Mouse (Mus musculus) MEL (cell line): ENCODE data around the gene Cys1.

Experiments
- CTCF ChIP-seq, 3 experiments: IDR thresholded peaks in 2 of 3; conservative IDR thresholded peaks in 1 of 3; 2 replicates each; pipeline ENCODE4 v1.5.1; 2011 to 2012; ENCODE audit warnings: low read length in 3 of 3, low read depth in 2 of 3, mild to moderate bottlenecking in 2 of 3, improper control_type of control experiment in 1 of 3, inconsistent platforms in 1 of 3, mixed read lengths in 1 of 3, moderate library complexity in 1 of 3; ENCODE audit not compliant: control insufficient read depth in 1 of 3, insufficient read depth in 1 of 3, poor library complexity in 1 of 3, severe bottlenecking in 1 of 3
- ELF1 ChIP-seq: IDR thresholded peaks from 2 replicates; pipeline ENCODE4 v1.6.1; 2014; ENCODE audit warnings: low read depth, mild to moderate bottlenecking, inconsistent platforms, low read length, improper control_type of control experiment, moderate library complexity
- EP300 ChIP-seq, 2 experiments: IDR thresholded peaks; 2 replicates each; pipeline ENCODE4 v1.6.1; 2011; ENCODE audit warnings: improper control_type of control experiment in 2 of 2, low read length in 2 of 2, low read depth in 1 of 2, mild to moderate bottlenecking in 1 of 2
- KAT2A ChIP-seq: conservative IDR thresholded peaks from 2 replicates; pipeline ENCODE4 v1.6.1; 2012; ENCODE audit warnings: low read depth, low read length, improper control_type of control experiment, inconsistent platforms
- MAZ ChIP-seq: IDR thresholded peaks from 2 replicates; pipeline ENCODE4 v1.6.1; 2012; ENCODE audit warnings: low read depth, mild to moderate bottlenecking, inconsistent platforms, low read length, improper control_type of control experiment
- MYB ChIP-seq: IDR thresholded peaks from 2 replicates; pipeline ENCODE4 v1.6.1; 2011; ENCODE audit warnings: mild to moderate bottlenecking, low read depth, low read length, improper control_type of control experiment
- POLR2A ChIP-seq, 2 experiments: IDR thresholded peaks; 2 replicates each; pipeline ENCODE4 v1.6.1; 2011 to 2012; ENCODE audit warnings: low read length in 2 of 2, mild to moderate bottlenecking in 2 of 2, control low read depth in 1 of 2, improper control_type of control experiment in 1 of 2, low read depth in 1 of 2, moderate library complexity in 1 of 2; ENCODE audit not compliant: control insufficient read depth in 1 of 2, insufficient read depth in 1 of 2, poor library complexity in 1 of 2
- POLR2AphosphoS2 ChIP-seq: IDR thresholded peaks from 2 replicates; pipeline ENCODE4 v1.6.1; 2011; ENCODE audit warnings: low read length, improper control_type of control experiment
- USF1 ChIP-seq: IDR thresholded peaks from 2 replicates; pipeline ENCODE4 v1.6.1; 2014; ENCODE audit warnings: low read depth, mild to moderate bottlenecking, inconsistent platforms, low read length, improper control_type of control experiment, moderate library complexity
- ZC3H11A ChIP-seq: IDR thresholded peaks from 2 replicates; pipeline ENCODE4 v1.6.1; 2012; ENCODE audit warnings: low read depth, mild to moderate bottlenecking, inconsistent platforms, low read length, improper control_type of control experiment
- ZNF384 ChIP-seq: IDR thresholded peaks from 2 replicates; pipeline ENCODE4 v1.6.1; 2012; ENCODE audit warnings: low read depth, mild to moderate bottlenecking, inconsistent platforms, low read length, improper control_type of control experiment

DNA sequence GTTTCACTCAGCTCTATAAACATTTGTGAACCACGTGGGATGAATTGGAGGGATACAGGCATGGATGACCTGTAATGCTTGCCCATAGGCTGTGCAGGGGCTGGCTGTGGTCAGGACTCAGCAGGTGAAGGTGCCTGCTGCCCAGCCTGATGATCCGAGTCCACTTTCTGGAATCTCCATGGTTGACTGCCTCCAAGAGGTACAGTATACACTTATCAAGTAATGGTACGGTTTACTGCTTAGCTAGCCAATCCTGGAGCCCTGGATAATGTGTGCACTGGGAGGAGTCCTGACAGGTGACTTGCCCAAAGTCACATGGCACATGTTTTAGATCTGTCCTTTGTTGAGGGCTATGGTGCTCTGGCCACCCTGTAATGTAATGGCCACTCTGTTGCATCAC, 8.7 kb upstream of the Cys1 start:
- TF ChIP-seq EP300 (IDR thresholded peaks at IDR 0.05; ENCODE audit: low read depth in 1 of 2, low read length in 2 of 2) (no peak), POLR2A (IDR thresholded peaks at IDR 0.05; ENCODE audit: control insufficient read depth in 1 of 2, insufficient read depth in 1 of 2, low read depth in 1 of 2, low read length in 2 of 2, poor library complexity in 1 of 2) (no peak), POLR2AphosphoS2 (no peak), MYB (no peak), CTCF (IDR thresholded peaks at IDR 0.05 in 2 of 3, conservative IDR thresholded peaks at IDR 0.05 in 1 of 3; ENCODE audit: control insufficient read depth in 1 of 3, insufficient read depth in 1 of 3, low read depth in 2 of 3, low read length in 3 of 3, poor library complexity in 1 of 3, severe bottlenecking in 1 of 3) (no peak), MAZ (no peak), ZC3H11A (no peak), ZNF384 (no peak), KAT2A (no peak), USF1 (no peak), ELF1 (no peak)
